In genomic region chr13:43243793-43244192, GRCm38 (mm10) we compare ENCODE assay signal across 11 mouse cellular contexts.
DNase-seq lines count a peak whose midpoint lies in the region; ATAC-seq and TF ChIP-seq lines count a peak whose summit lies in the region.
"Had no signal": no experiment of that assay in that cellular context is flagged by ENCODE, and none has a peak within 500 bp of the region (broad histone marks: within the 10 kb centered on the region; RNA-seq: fewer than 3 reads in every experiment).

No protein-coding gene starts in this region.

- H3K27ac ChIP-seq in gastrocnemius, adult 2 months: peak overlapping the region; percentile 51; the same call in 1 of the 2 replicates
- peak overlapping the region; percentile 20; the same call in 1 of the 2 replicates for H3K27ac ChIP-seq in liver, embryonic 13.5 days
- H3K27ac ChIP-seq in embryonic facial prominence, embryonic 13.5 days: peak overlapping the region; percentile 49; the same call in 1 of the 2 replicates
- peak overlapping the region; percentile 13 for H3K27ac ChIP-seq in liver, postnatal 0 days (ENCODE audit: low read depth)

- ATAC-seq in liver, embryonic 13.5 days (ENCODE audit: low read depth): no peak
- ATAC-seq in embryonic facial prominence, embryonic 13.5 days (ENCODE audit: insufficient number of reproducible peaks, insufficient read depth, low FRiP score, low TSS enrichment, low read depth): no peak
- no peak for ATAC-seq in liver, postnatal 0 days
- no peak for ATAC-seq in erythroid progenitor cell, adult 5-6 weeks (replicated peaks; ENCODE audit: low FRiP score, poor library complexity, severe bottlenecking)
- ATAC-seq: hindbrain, embryonic 16.5 days had no signal

- H3K4me3 ChIP-seq in gastrocnemius, adult 2 months: no peak overlapping the region
- H3K4me3 ChIP-seq in liver, embryonic 13.5 days (replicated peaks): no peak overlapping the region
- H3K4me3 ChIP-seq in embryonic facial prominence, embryonic 13.5 days: no peak overlapping the region
- H3K4me3 ChIP-seq in liver, postnatal 0 days (ENCODE audit: low read depth, low read length): no peak overlapping the region

- intact Hi-C loops in gastrocnemius, adult 2 months (cut with DNase I): no loop called here

- peaks cover 58% of the 10 kb centered on the region for H3K4me1 ChIP-seq in liver, embryonic 13.5 days (replicated peaks)
- peaks cover 34% of the 10 kb centered on the region for H3K4me1 ChIP-seq in embryonic facial prominence, embryonic 13.5 days
- peaks cover 50% of the 10 kb centered on the region for H3K4me1 ChIP-seq in liver, postnatal 0 days (ENCODE audit: insufficient read depth)

- H3K4me2 ChIP-seq in liver, embryonic 13.5 days: no peak overlapping the region
- no peak overlapping the region for H3K4me2 ChIP-seq in embryonic facial prominence, embryonic 13.5 days
- no peak overlapping the region for H3K4me2 ChIP-seq in liver, postnatal 0 days (ENCODE audit: low read depth, low read length)

- H3K9ac ChIP-seq in liver, embryonic 13.5 days: no peak overlapping the region
- no peak overlapping the region for H3K9ac ChIP-seq in embryonic facial prominence, embryonic 13.5 days
- H3K9ac ChIP-seq in liver, postnatal 0 days (replicated peaks): no peak overlapping the region

- no peaks in the 10 kb centered on the region for H3K9me3 ChIP-seq in liver, embryonic 13.5 days (replicated peaks)
- no peaks in the 10 kb centered on the region for H3K9me3 ChIP-seq in embryonic facial prominence, embryonic 13.5 days
- H3K9me3 ChIP-seq in liver, postnatal 0 days (ENCODE audit: low read length): no peaks in the 10 kb centered on the region

- TF ChIP-seq CTCF in gastrocnemius, adult 2 months (IDR thresholded peaks at IDR 0.05): no peak
- TF ChIP-seq CTCF in liver, postnatal 0 days (IDR thresholded peaks at IDR 0.05; ENCODE audit: low read depth): no peak

- 0 out of 2 replicates have a peak, but pooled peaks cover 3% of the 10 kb centered on the region for H3K27me3 ChIP-seq in liver, embryonic 13.5 days
- H3K27me3 ChIP-seq in embryonic facial prominence, embryonic 13.5 days: no peaks in the 10 kb centered on the region
- H3K27me3 ChIP-seq in liver, postnatal 0 days (ENCODE audit: insufficient read depth, low read length): no peaks in the 10 kb centered on the region

- DNase-seq in gastrocnemius, adult 2 months: no peak
- DNase-seq in gastrocnemius, postnatal 4 days (ENCODE audit: low spot score in 2 of 2): no peak
- DNase-seq in liver, embryonic 13.5 days: no peak
- DNase-seq in liver: no peak
- DNase-seq in liver, postnatal 0 days: no peak
- no peak for DNase-seq in cerebellum, adult 9-11 months
- DNase-seq: left cerebral cortex, postnatal 4 days; thymus, postnatal 36 days had no signal

- WGBS in liver, embryonic 13.5 days (ENCODE audit: insufficient replicate concordance): 58% methylated on average over 7 of the region's 7 CpGs
- 16% methylated on average over 7 of the region's 7 CpGs for WGBS in embryonic facial prominence, embryonic 13.5 days
- 68% methylated on average over 7 of the region's 7 CpGs for WGBS in liver, postnatal 0 days (ENCODE audit: insufficient replicate concordance)

- no peaks in the 10 kb centered on the region for H3K36me3 ChIP-seq in liver, embryonic 13.5 days
- no peaks in the 10 kb centered on the region for H3K36me3 ChIP-seq in embryonic facial prominence, embryonic 13.5 days
- no peaks in the 10 kb centered on the region for H3K36me3 ChIP-seq in liver, postnatal 0 days (replicated peaks; ENCODE audit: insufficient read depth, low read length)

- TF ChIP-seq EP300 in liver, postnatal 0 days (IDR thresholded peaks at IDR 0.05; ENCODE audit: low read depth): no peak
